Mouse (Mus musculus) liver, embryonic 12.5 days (tissue): ENCODE measurements at regions not wholly inside any gene's neighbourhood (a gene's known extent, or its start where the extent isn't known, plus 50 kb on each side); places are given as distances from the start of the nearest gene placed in this dataset.

Source experiments
- ATAC-seq: fragments of 200-750 bp; cut with Nextera tagmentation; 2 replicates; pipeline ENCODE4 v1.8.0; 2017; ENCODE audit warnings: moderate number of reproducible peaks, mild to moderate bottlenecking, moderate library complexity
- H3K27ac ChIP-seq: fragments of 300-500 bp; sonication (generic); 2 replicates; pipeline ENCODE4 v1.5.1; 2016; ENCODE audit warnings: mild to moderate bottlenecking
- H3K27me3 ChIP-seq: fragments of 300-500 bp; sonication (generic); replicated peaks from 2 replicates; pipeline ENCODE4 v1.6.1; 2016; ENCODE audit warnings: mild to moderate bottlenecking, moderate library complexity
- H3K36me3 ChIP-seq: fragments of 300-500 bp; sonication (generic); 2 replicates; pipeline ENCODE4 v1.6.1; 2016; ENCODE audit warnings: mild to moderate bottlenecking, moderate library complexity
- H3K4me1 ChIP-seq: fragments of 300-500 bp; sonication (generic); 2 replicates; pipeline ENCODE4 v1.6.1; 2016
- H3K4me2 ChIP-seq: fragments of 300-500 bp; sonication (generic); 2 replicates; pipeline ENCODE4 v1.6.1; 2016; ENCODE audit warnings: mild to moderate bottlenecking, moderate library complexity
- H3K4me3 ChIP-seq: fragments of 300-500 bp; sonication (generic); 2 replicates; pipeline ENCODE4 v1.5.1; 2016; ENCODE audit warnings: mild to moderate bottlenecking, moderate library complexity
- H3K9ac ChIP-seq: fragments of 300-500 bp; sonication (generic); 2 replicates; pipeline ENCODE4 v1.6.1; 2016; ENCODE audit warnings: mild to moderate bottlenecking, moderate library complexity
- H3K9me3 ChIP-seq: fragments of 300-500 bp; sonication (generic); replicated peaks from 2 replicates; pipeline ENCODE4 v1.6.1; 2016; ENCODE audit warnings: mild to moderate bottlenecking, moderate library complexity
- WGBS: fragments of 180-500 bp; shearing (Covaris S2); methylation state at CpG from one replicate; pipeline ENCODE4 v1.1.7; 2016; ENCODE audit not compliant: insufficient replicate concordance; 5-methylcytosine and 5-hydroxymethylcytosine counted together

DNA sequence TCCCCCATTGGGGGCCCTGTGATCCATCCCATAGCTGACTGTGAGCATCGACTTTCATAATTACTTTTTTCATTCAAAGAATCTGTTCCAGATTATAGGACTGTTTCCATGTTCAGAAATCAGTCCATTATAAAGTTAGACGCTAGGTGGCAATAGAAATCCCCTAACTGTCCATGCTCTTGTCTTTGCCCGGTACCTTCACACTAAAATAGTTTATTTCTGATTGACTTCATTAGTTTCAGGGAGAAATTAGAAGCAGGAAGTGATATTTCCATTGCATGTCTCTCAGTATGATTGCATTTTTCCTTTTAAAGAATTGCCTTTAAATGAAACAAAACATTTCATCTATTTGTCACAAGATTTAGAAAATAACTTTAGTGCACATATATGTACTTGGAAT is 131.7 kb downstream of the Fbxo8 start:
- no peak overlapping the region for H3K4me3 ChIP-seq
- 20% methylated on average over 3 of the region's 3 CpGs for WGBS
- H3K4me2 ChIP-seq: no peak overlapping the region
- no peaks in the 10 kb centered on the region for H3K4me1 ChIP-seq
- ATAC-seq: no peak
- no peak overlapping the region for H3K27ac ChIP-seq
- H3K36me3 ChIP-seq: no peaks in the 10 kb centered on the region
- H3K27me3 ChIP-seq: no peaks in the 10 kb centered on the region
- H3K9ac ChIP-seq: no peak overlapping the region
- H3K9me3 ChIP-seq: no peaks in the 10 kb centered on the region

DNA sequence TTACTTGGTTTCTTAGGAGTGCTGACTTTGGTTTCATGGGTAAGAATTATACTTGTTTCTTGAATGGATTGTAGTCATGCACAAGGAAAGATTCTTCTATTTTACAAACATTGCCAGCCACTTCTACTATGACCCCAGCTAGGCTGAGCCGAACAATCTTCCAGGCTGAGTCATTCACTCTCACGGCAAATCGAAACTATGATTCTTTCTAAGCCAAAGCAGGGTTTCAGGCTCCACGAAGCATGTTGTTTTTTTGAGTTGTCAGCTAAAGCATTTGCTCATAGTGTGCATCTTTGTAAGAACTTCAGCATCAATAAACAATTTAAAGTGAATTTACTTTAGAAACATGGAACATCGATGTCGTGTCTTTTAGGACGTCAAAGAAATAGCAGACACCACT is 133.5 kb downstream of the Fbxo8 start:
- no peaks in the 10 kb centered on the region for H3K27me3 ChIP-seq
- no peaks in the 10 kb centered on the region for H3K36me3 ChIP-seq
- no peak overlapping the region for H3K27ac ChIP-seq
- H3K9ac ChIP-seq: no peak overlapping the region
- H3K4me2 ChIP-seq: no peak overlapping the region
- H3K4me3 ChIP-seq: no peak overlapping the region
- ATAC-seq: no peak
- 68% methylated on average over 7 of the region's 7 CpGs for WGBS
- H3K9me3 ChIP-seq: no peaks in the 10 kb centered on the region
- H3K4me1 ChIP-seq: no peaks in the 10 kb centered on the region

DNA sequence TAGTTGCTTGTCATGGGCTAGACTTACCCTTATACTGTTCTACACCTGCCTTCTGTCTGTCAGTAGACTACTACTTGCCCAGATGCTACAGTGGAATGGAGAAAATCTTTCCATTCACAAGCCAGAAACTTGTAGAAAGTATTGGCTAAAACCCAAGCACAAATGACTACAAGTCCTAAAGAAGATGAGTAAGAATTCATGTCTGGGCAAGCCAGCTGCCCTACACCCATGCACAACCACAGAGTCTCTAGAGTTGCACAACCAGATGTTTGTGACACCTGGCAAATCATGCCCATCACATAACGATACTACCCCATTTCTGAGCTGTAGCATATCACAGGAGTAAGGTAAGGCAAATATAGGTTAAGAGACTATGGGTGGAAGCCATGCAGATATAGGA is 144.5 kb downstream of the Fbxo8 start:
- Histone ChIP-seq H3K36me3 (no peaks in the 10 kb centered on the region), H3K27ac (no peak overlapping the region), H3K9ac (no peak overlapping the region), H3K4me3 (no peak overlapping the region), H3K9me3 (no peaks in the 10 kb centered on the region), H3K4me2 (no peak overlapping the region), H3K27me3 (no peaks in the 10 kb centered on the region), H3K4me1 (no peaks in the 10 kb centered on the region)
- ATAC-seq: no peak
- WGBS: 74% methylated on average over 1 of the region's 1 CpGs

DNA sequence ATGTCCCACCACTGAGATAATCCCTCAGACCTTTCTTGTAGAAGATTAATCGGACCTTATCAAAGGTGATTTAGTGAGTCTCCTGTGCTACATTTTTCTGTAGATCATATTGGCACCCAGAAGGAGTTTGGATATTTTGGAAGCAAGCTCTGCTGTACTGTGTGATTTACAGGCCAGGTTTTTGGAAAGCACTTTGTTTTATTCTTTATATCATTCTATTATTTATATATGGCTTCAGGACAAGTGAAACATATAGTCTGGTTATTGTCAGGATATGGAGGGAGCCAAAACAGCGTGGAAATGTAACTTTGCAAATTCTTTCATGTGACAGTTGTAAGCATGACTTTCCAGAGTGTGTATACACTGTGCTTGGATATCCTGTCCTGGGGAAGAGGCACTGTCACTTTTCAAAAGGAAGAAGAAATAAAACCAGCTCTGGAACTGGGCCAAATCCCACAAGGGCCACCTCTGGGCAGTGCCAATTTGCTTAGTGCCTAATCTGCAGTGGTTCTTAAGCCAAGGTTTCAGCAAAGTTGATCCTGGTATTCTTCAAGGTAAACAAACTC is 149.8 kb downstream of the Fbxo8 start:
- WGBS: 47% methylated on average over 2 of the region's 2 CpGs
- no peak for ATAC-seq
- no peak overlapping the region for H3K4me3 ChIP-seq

DNA sequence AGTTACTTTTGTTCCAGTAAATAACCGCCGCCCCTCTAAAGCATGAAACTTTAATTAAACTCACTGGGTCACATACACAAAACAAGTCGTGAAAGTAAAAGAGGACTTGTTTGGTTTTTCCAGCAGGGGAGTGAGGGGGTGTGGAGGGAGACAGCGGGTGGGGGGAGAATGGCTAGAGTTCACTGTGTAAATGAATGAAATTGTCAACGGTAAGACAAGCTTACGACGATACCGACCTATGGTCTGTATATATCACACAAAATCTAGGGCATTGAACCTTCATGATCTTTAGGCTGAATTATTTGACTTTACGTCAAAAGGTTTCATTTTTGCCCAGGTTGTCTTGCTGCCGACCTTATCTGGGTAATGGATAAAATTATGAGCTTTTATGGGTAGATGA is 155.5 kb downstream of the Fbxo8 start:
- H3K27ac ChIP-seq: no peak overlapping the region
- no peak for ATAC-seq
- no peak overlapping the region for H3K4me2 ChIP-seq
- no peak overlapping the region for H3K4me3 ChIP-seq
- no peaks in the 10 kb centered on the region for H3K36me3 ChIP-seq
- no peaks in the 10 kb centered on the region for H3K4me1 ChIP-seq
- H3K27me3 ChIP-seq: no peaks in the 10 kb centered on the region
- no peaks in the 10 kb centered on the region for H3K9me3 ChIP-seq
- 60% methylated on average over 10 of the region's 10 CpGs for WGBS
- no peak overlapping the region for H3K9ac ChIP-seq

More for the DNA sequence above, 149.8 kb downstream of the Fbxo8 start:
- Histone ChIP-seq H3K4me1 (no peaks in the 10 kb centered on the region), H3K27me3 (no peaks in the 10 kb centered on the region), H3K4me2 (no peak overlapping the region), H3K9ac (no peak overlapping the region), H3K9me3 (no peaks in the 10 kb centered on the region), H3K36me3 (no peaks in the 10 kb centered on the region), H3K27ac (no peak overlapping the region)

DNA sequence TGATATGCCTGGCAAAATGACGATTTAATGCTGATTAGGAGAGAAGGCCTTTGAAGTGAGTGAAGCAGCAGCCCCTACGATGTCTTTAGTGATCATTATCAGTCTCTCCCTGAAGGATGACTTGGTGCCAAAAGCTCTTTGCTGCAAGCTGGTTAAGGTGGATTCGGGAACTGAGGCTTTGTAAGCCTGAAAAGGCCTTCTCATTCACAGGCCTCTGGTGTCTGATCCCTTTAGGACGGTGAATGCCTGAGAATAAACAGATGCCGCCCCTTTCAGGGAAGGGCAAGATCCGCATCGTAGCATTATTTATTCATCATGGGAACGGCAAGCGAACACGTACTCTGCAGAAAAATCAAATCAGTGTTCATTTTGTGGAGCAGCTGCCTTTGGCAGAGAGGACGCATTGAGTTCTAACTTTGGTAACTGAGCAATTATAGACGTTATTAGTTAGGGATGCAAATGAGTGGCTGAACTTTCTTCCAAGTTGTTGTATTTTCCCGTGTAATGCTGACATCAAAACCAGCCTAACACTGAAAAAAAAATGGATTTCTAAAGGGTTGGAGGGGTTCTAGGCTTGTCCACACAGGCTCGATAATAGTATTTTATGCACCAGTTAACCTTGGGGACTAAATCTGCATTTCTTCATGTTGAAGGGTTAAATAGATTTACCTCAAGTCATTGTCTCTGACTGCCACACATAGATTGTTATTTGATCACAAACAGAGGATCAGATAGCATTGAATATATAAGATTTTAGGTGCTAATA is 156.2 kb downstream of the Fbxo8 start:
- Histone ChIP-seq H3K4me1 (no peaks in the 10 kb centered on the region), H3K9ac (no peak overlapping the region), H3K27me3 (no peaks in the 10 kb centered on the region), H3K4me3 (no peak overlapping the region), H3K27ac (no peak overlapping the region), H3K36me3 (no peaks in the 10 kb centered on the region), H3K4me2 (no peak overlapping the region), H3K9me3 (no peaks in the 10 kb centered on the region)
- WGBS: 59% methylated on average over 14 of the region's 14 CpGs
- ATAC-seq: no peak

DNA sequence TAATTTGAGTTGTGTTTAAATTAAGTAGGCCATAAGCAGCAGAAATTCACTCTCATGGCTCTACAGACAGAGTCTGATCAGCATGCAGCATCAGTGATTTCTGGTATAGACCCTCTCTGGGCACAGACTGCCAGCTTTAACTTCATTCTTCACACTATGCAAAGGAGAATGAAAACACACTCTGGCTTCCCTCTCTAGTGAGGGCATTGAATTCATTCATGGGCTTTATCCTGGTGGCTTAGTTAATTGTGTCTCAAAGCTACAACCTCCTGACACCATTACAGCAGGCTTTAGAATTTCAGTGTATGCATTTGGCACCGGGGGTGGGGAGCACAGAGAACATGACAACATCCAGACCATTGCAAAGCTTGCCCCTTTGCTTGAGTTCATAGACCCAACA is 169.1 kb downstream of the Fbxo8 start:
- Histone ChIP-seq H3K9ac (no peak overlapping the region), H3K4me3 (no peak overlapping the region), H3K4me2 (no peak overlapping the region), H3K36me3 (no peaks in the 10 kb centered on the region), H3K27ac (no peak overlapping the region), H3K27me3 (no peaks in the 10 kb centered on the region), H3K9me3 (no peaks in the 10 kb centered on the region), H3K4me1 (no peaks in the 10 kb centered on the region)
- 41% methylated on average over 1 of the region's 1 CpGs for WGBS
- ATAC-seq: no peak

DNA sequence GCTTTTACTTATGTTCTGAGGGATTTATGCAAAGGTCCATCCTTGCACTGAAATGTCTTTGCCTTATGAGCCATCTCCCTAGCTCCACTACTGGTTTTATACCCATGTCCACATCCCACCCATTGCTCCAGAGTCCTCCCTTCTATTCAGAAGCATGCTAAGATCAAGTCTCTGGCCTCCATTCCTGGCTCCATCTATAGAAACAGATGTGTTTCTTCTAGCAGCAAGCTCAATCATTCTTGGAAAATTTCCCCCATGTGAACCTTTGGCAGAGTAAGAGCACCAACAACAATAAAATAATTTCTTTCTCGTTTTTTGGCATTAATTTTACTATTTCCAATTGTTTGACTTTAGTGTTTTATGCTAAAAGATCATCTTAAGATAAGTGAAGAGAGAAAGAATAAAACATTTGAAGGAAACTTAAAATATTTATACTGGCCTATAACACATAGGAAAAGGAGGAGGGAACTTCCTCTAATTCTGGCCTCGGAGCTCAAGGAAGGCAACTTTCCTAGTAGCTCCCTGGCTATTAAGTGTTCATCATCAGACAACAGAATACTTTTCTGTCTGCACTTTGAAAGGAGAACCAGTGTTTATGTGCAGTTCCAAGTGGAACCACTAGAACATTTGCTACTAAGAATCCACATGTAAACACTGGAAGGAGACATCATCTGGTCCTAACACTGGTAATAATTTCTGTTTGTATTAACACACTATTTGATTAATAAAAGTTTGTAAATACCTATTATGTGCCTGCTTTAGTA is 171.8 kb downstream of the Fbxo8 start:
- no peak for ATAC-seq
- no peaks in the 10 kb centered on the region for H3K36me3 ChIP-seq
- H3K4me2 ChIP-seq: no peak overlapping the region
- H3K9ac ChIP-seq: no peak overlapping the region
- WGBS: 30% methylated on average over 2 of the region's 2 CpGs
- no peaks in the 10 kb centered on the region for H3K4me1 ChIP-seq
- H3K4me3 ChIP-seq: no peak overlapping the region
- no peak overlapping the region for H3K27ac ChIP-seq
- no peaks in the 10 kb centered on the region for H3K27me3 ChIP-seq
- no peaks in the 10 kb centered on the region for H3K9me3 ChIP-seq

DNA sequence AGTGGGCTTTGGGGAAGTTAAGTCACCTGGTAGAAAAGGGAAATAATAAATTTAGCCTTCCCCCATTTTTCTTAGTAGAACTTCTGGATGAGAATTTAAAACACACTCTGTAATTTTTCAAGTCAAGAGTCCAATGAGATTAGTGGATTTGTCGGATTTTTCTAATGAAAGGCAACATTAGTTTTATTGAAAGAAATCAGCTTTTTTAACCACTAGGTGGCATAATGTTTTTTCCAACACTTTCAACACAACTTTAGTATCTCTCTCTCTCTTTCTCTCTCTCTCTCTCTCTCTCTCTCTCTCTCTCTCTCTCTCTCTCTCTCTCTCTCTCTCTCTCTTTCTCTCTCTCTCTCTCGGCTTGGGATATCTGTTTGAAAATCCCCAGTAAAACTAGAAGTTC is 173.7 kb downstream of the Fbxo8 start:
- 52% methylated on average over 2 of the region's 2 CpGs for WGBS
- no peaks in the 10 kb centered on the region for H3K27me3 ChIP-seq
- H3K4me2 ChIP-seq: no peak overlapping the region
- H3K27ac ChIP-seq: no peak overlapping the region
- no peaks in the 10 kb centered on the region for H3K4me1 ChIP-seq
- H3K36me3 ChIP-seq: no peaks in the 10 kb centered on the region
- H3K9ac ChIP-seq: no peak overlapping the region
- no peak for ATAC-seq
- no peaks in the 10 kb centered on the region for H3K9me3 ChIP-seq
- H3K4me3 ChIP-seq: no peak overlapping the region

DNA sequence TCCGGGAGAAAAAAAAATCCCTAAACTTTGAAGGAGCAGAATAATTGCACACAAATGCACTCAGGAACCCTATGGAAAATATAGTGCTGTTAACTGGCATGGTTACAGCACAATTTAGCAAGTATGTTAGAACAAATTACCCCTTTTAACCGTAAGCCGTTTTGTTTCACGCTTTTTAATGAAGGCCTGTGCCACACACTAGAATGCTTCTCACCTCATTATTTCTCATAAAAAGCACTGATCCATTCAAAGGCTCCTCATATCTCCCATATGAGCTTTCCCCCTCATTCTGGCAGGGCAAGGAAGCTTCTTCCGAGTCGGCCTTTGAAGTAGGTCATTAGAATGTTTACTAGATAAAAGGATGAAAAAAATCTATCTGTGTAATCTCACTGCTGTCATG is 182.4 kb downstream of the Fbxo8 start:
- Histone ChIP-seq H3K9me3 (no peaks in the 10 kb centered on the region), H3K27ac (no peak overlapping the region), H3K36me3 (no peaks in the 10 kb centered on the region), H3K4me2 (no peak overlapping the region), H3K9ac (no peak overlapping the region), H3K4me1 (no peaks in the 10 kb centered on the region), H3K27me3 (no peaks in the 10 kb centered on the region), H3K4me3 (no peak overlapping the region)
- no peak for ATAC-seq
- 66% methylated on average over 6 of the region's 6 CpGs for WGBS

DNA sequence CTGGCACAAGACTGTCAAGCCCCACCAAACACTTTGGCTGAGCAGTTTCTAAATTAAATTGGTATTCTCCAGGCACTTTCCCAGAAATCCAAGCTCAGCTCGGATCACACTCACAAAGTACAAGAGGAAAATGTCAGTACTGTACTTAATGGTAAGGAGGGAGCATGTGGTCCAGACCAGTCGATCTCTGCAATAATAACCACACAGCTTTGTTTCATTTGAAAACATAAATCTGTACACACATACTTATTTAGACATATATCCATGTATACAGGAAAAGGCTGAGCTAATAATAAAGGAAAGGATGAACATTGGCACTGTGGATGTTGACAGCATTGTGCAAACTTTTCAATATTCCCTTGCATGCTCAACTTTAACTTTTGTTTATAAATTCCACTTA is 184.1 kb downstream of the Fbxo8 start:
- no peak overlapping the region for H3K9ac ChIP-seq
- no peaks in the 10 kb centered on the region for H3K36me3 ChIP-seq
- no peak overlapping the region for H3K4me2 ChIP-seq
- WGBS: 63% methylated on average over 2 of the region's 2 CpGs
- no peaks in the 10 kb centered on the region for H3K4me1 ChIP-seq
- no peaks in the 10 kb centered on the region for H3K27me3 ChIP-seq
- no peak overlapping the region for H3K4me3 ChIP-seq
- H3K9me3 ChIP-seq: no peaks in the 10 kb centered on the region
- no peak overlapping the region for H3K27ac ChIP-seq
- ATAC-seq: no peak

DNA sequence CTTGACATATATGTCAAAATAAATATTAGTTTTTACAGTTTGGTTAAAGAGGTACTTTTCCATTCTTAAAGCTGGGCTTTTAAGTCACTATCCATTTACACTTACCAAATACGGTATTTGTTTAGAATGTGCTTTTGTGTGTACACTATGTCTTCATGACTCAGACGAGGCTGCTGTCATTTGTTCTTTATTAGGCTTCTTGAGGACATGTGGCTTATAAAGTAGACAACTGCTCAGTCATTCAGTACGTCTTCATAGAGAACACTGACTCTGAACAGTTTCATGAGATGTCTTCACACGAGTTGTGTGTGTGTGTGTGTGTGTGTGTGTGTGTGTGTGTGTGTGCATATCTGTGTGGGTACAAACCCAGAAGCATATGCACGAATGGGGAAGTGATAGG is 216.1 kb downstream of the Fbxo8 start:
- Histone ChIP-seq H3K4me1 (no peaks in the 10 kb centered on the region), H3K9me3 (no peaks in the 10 kb centered on the region), H3K27me3 (no peaks in the 10 kb centered on the region), H3K4me2 (no peak overlapping the region), H3K27ac (no peak overlapping the region), H3K36me3 (no peaks in the 10 kb centered on the region), H3K4me3 (no peak overlapping the region), H3K9ac (no peak overlapping the region)
- WGBS: 49% methylated on average over 5 of the region's 5 CpGs
- ATAC-seq: no peak
